Mouse (Mus musculus) adrenal gland, postnatal 14 days (tissue): ENCODE data around the gene Efr3b. TPM values are rescaled to one million over a fixed set of nuclear protein-coding genes. Genes with fewer than 3 reads are reported as not detected.

Experiments used
- DNase-seq: peaks from one replicate; pipeline ENCODE4 v3.0.0; 2021; ENCODE audit warnings: mixed read lengths
- long read RNA-seq, 2 experiments: library from polyadenylated mRNA; stranded (forward); transcript quantifications; one replicate each; pipeline ENCODE4 v2.0.0; 2021
- total RNA-seq: library from RNA; stranded (reverse); gene quantifications from 2 replicates; pipeline ENCODE4 v1.2.3, GENCODE M21; 2021

The Efr3b gene
- 5.4 and 7.0 TPM in 2 replicates for total RNA-seq
- long read RNA-seq, experiment 1 = 0 reads
- long read RNA-seq, experiment 2 = 0 reads

- DNase-seq = peak; percentile 84
These were observed at the start of gene Efr3b for GRCm38 (mm10) chr12:4038061-4039041. Gene Efr3b (minus strand): TSS chr12:4038915.

- no peak for DNase-seq
These were observed 44.7 kb upstream of the Efr3b start for GRCm38 (mm10) chr12:4083441-4083840.

GRCm38 (mm10) chr12:4082132-4083001 is 43.7 kb upstream of the Efr3b start, which contains the start of gene Dnajc27:
Gene Dnajc27 (plus strand): TSS chr12:4082583.
- peak; percentile 95 for DNase-seq

- DNase-seq = peak; percentile 82
These were observed 41.6 kb upstream of the Efr3b start for GRCm38 (mm10) chr12:4080311-4080710.

- DNase-seq = no peak
These were observed 39.4 kb upstream of the Efr3b start for GRCm38 (mm10) chr12:4078069-4078468.

GRCm38 (mm10) chr12:4076383-4076782 is 37.7 kb upstream of the Efr3b start:
- no peak for DNase-seq

GRCm38 (mm10) chr12:4075407-4075806 is 36.7 kb upstream of the Efr3b start:
- no peak for DNase-seq

GRCm38 (mm10) chr12:4071671-4072070 is 33.0 kb upstream of the Efr3b start:
- DNase-seq = peak; percentile 14

GRCm38 (mm10) chr12:4068551-4068950 is 29.8 kb upstream of the Efr3b start:
- DNase-seq = no peak

GRCm38 (mm10) chr12:4066681-4067459 is 28.2 kb upstream of the Efr3b start:
- DNase-seq = no peak

- no peak for DNase-seq
These were observed 27.2 kb upstream of the Efr3b start for GRCm38 (mm10) chr12:4065944-4066343.

GRCm38 (mm10) chr12:4065498-4065897 is 26.8 kb upstream of the Efr3b start:
- no peak for DNase-seq

GRCm38 (mm10) chr12:4059683-4060082 is 21.0 kb upstream of the Efr3b start:
- DNase-seq = no peak

- no peak for DNase-seq
These were observed 19.6 kb upstream of the Efr3b start for GRCm38 (mm10) chr12:4058321-4058720.

GRCm38 (mm10) chr12:4054845-4055244 is 16.1 kb upstream of the Efr3b start:
- no peak for DNase-seq

- no peak for DNase-seq
These were observed 14.9 kb upstream of the Efr3b start for GRCm38 (mm10) chr12:4053643-4054042.

- no peak for DNase-seq
These were observed 12.2 kb upstream of the Efr3b start for GRCm38 (mm10) chr12:4050861-4051425.

GRCm38 (mm10) chr12:4048031-4048430 is 9.3 kb upstream of the Efr3b start:
- DNase-seq = no peak

- DNase-seq = no peak
These were observed 7.3 kb upstream of the Efr3b start for GRCm38 (mm10) chr12:4045992-4046391.

GRCm38 (mm10) chr12:4042411-4042810 is 3.7 kb upstream of the Efr3b start:
- no peak for DNase-seq

- no peak for DNase-seq
These were observed 331 bp upstream of the Efr3b start for GRCm38 (mm10) chr12:4039046-4039445.

- no peak for DNase-seq
These were observed 1.2 kb downstream of the Efr3b start for GRCm38 (mm10) chr12:4037511-4037910.
